Mouse (Mus musculus): Measurements from ENCODE around the gene Fam222b. TPM values are rescaled to one million over a fixed set of nuclear protein-coding genes. Genes with fewer than 3 reads are reported as not detected.

Fam222b gene
- polyA plus RNA-seq, 1 experiment from 2014 or later, result 5.1 TPM

DNA sequence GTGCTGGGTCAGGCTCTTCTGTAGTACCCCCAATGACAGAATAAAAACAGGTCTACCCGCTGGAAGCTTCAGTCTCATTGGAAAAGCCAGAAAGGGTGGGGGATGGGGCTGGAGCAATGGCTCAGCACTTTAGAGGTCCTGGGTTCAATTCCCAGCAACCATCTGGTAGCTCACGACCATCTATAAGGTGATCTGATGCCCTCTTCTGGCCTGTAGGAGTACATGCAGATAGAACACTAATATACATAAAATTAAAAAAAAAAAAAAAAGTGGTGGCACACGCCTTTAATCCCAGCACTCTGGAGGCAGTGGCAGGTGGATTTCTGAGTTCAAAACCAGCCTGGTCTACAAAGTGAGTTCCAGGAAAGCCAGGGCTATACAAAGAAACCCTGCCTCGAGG lies 76.9 kb downstream of the Fam222b start:
- DNase-seq (ENCODE audit: low spot score), result no peak
- H3K4me1 ChIP-seq (replicated peaks; ENCODE audit: control insufficient read depth, insufficient read depth), result no peaks in the 10 kb centered on the region
- TF ChIP-seq EP300 (optimal IDR thresholded peaks at IDR 0.05) (no peak), CTCF (IDR thresholded peaks at IDR 0.05; ENCODE audit: low read depth) (peak; percentile 58)
- no peak overlapping the region for H3K9ac ChIP-seq (ENCODE audit: low read length)
- H3K27me3 ChIP-seq (ENCODE audit: control insufficient read depth, insufficient read depth, low read length), result no peaks in the 10 kb centered on the region
- no peak overlapping the region for H3K4me2 ChIP-seq (replicated peaks; ENCODE audit: low read depth)
- H3K36me3 ChIP-seq (ENCODE audit: control insufficient read depth, insufficient read depth, low read length), result no peaks in the 10 kb centered on the region
- no peak overlapping the region for H3K27ac ChIP-seq (replicated peaks)
- 77% methylated on average over 4 of the region's 4 CpGs for WGBS
- no peaks in the 10 kb centered on the region for H3K9me3 ChIP-seq (ENCODE audit: control insufficient read depth, low read length)
- no peak overlapping the region for H3K4me3 ChIP-seq (ENCODE audit: low read depth, low read length)
- ATAC-seq (ENCODE audit: low FRiP score, low TSS enrichment), result no peak

DNA sequence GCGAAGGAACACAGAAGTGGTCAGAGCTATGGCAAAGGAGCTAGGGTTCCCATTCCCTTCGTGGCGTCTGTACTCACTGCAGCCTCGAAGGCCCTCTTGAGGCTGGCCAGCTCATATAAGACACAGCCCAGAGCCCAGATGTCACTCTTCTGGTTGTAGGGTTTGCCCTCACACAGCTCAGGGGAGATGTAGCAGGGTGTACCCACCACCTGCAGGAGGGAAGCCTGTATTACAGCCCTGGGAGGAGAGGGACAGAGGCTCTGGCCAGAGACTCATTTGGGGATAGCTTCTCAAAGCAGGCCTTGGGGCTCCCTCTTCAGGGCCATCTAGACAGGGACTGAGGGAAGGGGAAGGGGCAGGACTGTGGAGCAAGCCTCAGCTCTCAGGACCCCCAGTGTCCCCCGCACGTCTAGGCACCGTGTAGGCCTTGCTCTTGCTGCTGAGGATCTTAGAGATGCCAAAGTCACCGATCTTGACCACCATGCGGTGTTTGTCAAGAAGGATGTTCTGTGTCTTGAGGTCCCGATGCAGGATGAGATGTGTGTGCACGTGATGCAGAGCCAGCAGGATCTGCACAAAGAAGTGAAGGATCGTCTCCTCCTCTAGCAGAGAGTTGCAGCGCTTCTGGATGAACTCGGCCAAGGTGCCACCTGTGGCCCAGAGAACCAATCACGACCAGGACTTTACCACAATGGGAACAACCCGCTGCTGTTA lies 77.7 kb downstream of the Fam222b start:
- 82% methylated on average over 16 of the region's 16 CpGs for WGBS
- no peak overlapping the region for H3K9ac ChIP-seq (ENCODE audit: low read length)

GRCm38 (mm10) chr11:78172748-78173383 lies 78.4 kb downstream of the Fam222b start:
- Histone ChIP-seq H3K36me3 (ENCODE audit: control insufficient read depth, insufficient read depth, low read length) (no peaks in the 10 kb centered on the region), H3K27me3 (ENCODE audit: control insufficient read depth, insufficient read depth, low read length) (no peaks in the 10 kb centered on the region), H3K9me3 (ENCODE audit: control insufficient read depth, low read length) (no peaks in the 10 kb centered on the region), H3K27ac (replicated peaks) (no peak overlapping the region), H3K4me2 (replicated peaks; ENCODE audit: low read depth) (no peak overlapping the region), H3K9ac (ENCODE audit: low read length) (no peak overlapping the region), H3K4me3 (ENCODE audit: low read depth, low read length) (no peak overlapping the region), H3K4me1 (replicated peaks; ENCODE audit: control insufficient read depth, insufficient read depth) (no peaks in the 10 kb centered on the region)
- ATAC-seq (ENCODE audit: low FRiP score, low TSS enrichment) (no peak), DNase-seq (ENCODE audit: low spot score) (peak; percentile 13)
- TF ChIP-seq EP300 (optimal IDR thresholded peaks at IDR 0.05) (no peak), CTCF (IDR thresholded peaks at IDR 0.05; ENCODE audit: low read depth) (no peak)
- 86% methylated on average over 19 of the region's 19 CpGs for WGBS

More for the DNA sequence above, 77.7 kb downstream of the Fam222b start:
- ATAC-seq (ENCODE audit: low FRiP score, low TSS enrichment) (no peak), DNase-seq (ENCODE audit: low spot score) (no peak)
- Histone ChIP-seq H3K9me3 (ENCODE audit: control insufficient read depth, low read length) (no peaks in the 10 kb centered on the region), H3K27me3 (ENCODE audit: control insufficient read depth, insufficient read depth, low read length) (no peaks in the 10 kb centered on the region), H3K4me1 (replicated peaks; ENCODE audit: control insufficient read depth, insufficient read depth) (no peaks in the 10 kb centered on the region), H3K4me3 (ENCODE audit: low read depth, low read length) (no peak overlapping the region), H3K4me2 (replicated peaks; ENCODE audit: low read depth) (no peak overlapping the region), H3K36me3 (ENCODE audit: control insufficient read depth, insufficient read depth, low read length) (no peaks in the 10 kb centered on the region), H3K27ac (replicated peaks) (no peak overlapping the region)
- TF ChIP-seq CTCF (IDR thresholded peaks at IDR 0.05; ENCODE audit: low read depth), result peak; percentile 64
- no peak for TF ChIP-seq EP300 (optimal IDR thresholded peaks at IDR 0.05)

DNA sequence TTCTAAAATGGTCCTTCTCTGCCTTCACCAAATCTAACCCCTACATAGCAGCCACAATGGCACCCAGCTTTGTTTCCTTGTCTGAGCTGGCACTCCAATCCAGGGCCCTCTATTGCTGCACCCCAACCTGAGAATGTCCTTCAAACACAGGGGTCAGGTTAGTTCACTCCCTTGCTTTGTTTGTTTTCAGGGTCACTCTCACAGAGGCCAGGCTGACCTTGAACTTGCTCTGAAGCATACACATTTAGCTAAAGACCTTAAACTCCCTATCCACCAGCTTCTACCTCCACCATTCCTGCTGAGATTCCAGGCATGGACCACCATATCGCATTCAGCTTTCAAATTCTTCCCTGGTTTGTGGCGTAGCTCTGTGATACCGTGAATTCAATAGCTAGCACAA lies 80.0 kb downstream of the Fam222b start:
- H3K27ac ChIP-seq (replicated peaks), result no peak overlapping the region

GRCm38 (mm10) chr11:78175771-78176401 lies 81.4 kb downstream of the Fam222b start:
- H3K4me3 ChIP-seq (ENCODE audit: low read depth, low read length), result peak overlapping the region; percentile 58
- no peaks in the 10 kb centered on the region for H3K36me3 ChIP-seq (ENCODE audit: control insufficient read depth, insufficient read depth, low read length)
- H3K4me1 ChIP-seq (replicated peaks; ENCODE audit: control insufficient read depth, insufficient read depth), result no peaks in the 10 kb centered on the region
- H3K27me3 ChIP-seq (ENCODE audit: control insufficient read depth, insufficient read depth, low read length), result no peaks in the 10 kb centered on the region
- no peaks in the 10 kb centered on the region for H3K9me3 ChIP-seq (ENCODE audit: control insufficient read depth, low read length)
- TF ChIP-seq CTCF (IDR thresholded peaks at IDR 0.05; ENCODE audit: low read depth), result peak; percentile 38
- TF ChIP-seq EP300 (optimal IDR thresholded peaks at IDR 0.05), result no peak
- H3K27ac ChIP-seq (replicated peaks), result peak overlapping the region; percentile 97
- 0% methylated on average over 9 of the region's 10 CpGs for WGBS
- ATAC-seq (ENCODE audit: low FRiP score, low TSS enrichment), result no peak
- H3K9ac ChIP-seq (ENCODE audit: low read length), result no peak overlapping the region
- no peak for DNase-seq (ENCODE audit: low spot score)
- H3K4me2 ChIP-seq (replicated peaks; ENCODE audit: low read depth), result peak overlapping the region; percentile 95

More for the DNA sequence above, 80.0 kb downstream of the Fam222b start:
- DNase-seq (ENCODE audit: low spot score) (peak; percentile 14), ATAC-seq (ENCODE audit: low FRiP score, low TSS enrichment) (no peak)
- no peaks in the 10 kb centered on the region for H3K27me3 ChIP-seq (ENCODE audit: control insufficient read depth, insufficient read depth, low read length)
- no peaks in the 10 kb centered on the region for H3K36me3 ChIP-seq (ENCODE audit: control insufficient read depth, insufficient read depth, low read length)
- H3K4me3 ChIP-seq (ENCODE audit: low read depth, low read length), result no peak overlapping the region
- no peak overlapping the region for H3K4me2 ChIP-seq (replicated peaks; ENCODE audit: low read depth)
- TF ChIP-seq EP300 (optimal IDR thresholded peaks at IDR 0.05) (no peak), CTCF (IDR thresholded peaks at IDR 0.05; ENCODE audit: low read depth) (no peak)
- no peaks in the 10 kb centered on the region for H3K4me1 ChIP-seq (replicated peaks; ENCODE audit: control insufficient read depth, insufficient read depth)
- no peak overlapping the region for H3K9ac ChIP-seq (ENCODE audit: low read length)
- H3K9me3 ChIP-seq (ENCODE audit: control insufficient read depth, low read length), result no peaks in the 10 kb centered on the region
- 73% methylated on average over 3 of the region's 3 CpGs for WGBS

All from stomach, postnatal 0 days (tissue).